Mouse (Mus musculus) erythroblast, adult 5-6 weeks (primary cell): ENCODE data around the gene Capg. TPM values are rescaled to one million over a fixed set of nuclear protein-coding genes. Genes with fewer than 3 reads are reported as not detected.
A peak's percentile ranks its signal among the peaks of the same experiment; 100 is the strongest.

Experiments
- ATAC-seq: replicated peaks from 2 replicates; pipeline ENCODE4 v1.8.0; 2016; ENCODE audit warnings: moderate number of reproducible peaks, mild to moderate bottlenecking, moderate TSS enrichment, inconsistent platforms; ENCODE audit not compliant: poor library complexity, low FRiP score, severe bottlenecking
- total RNA-seq, 2 experiments: library from RNA; stranded (forward) in 1 of 2; stranded (reverse) in 1 of 2; fragments of 150-400 nt in 1 of 2; fragments of 200-764, 138-1000 nt in 1 of 2; gene quantifications; 2 replicates each; pipeline versions ENCODE4 v1.2.3 to v1.2.4; 2015 to 2017; ENCODE audit warnings: low replicate concordance in 2 of 2

The Capg gene
- total RNA-seq, 2 experiments from 2014 or later = 10.2 to 22.2 TPM

GRCm38 (mm10) chr6:72598791-72599557 is 54.8 kb downstream of the Capg start:
- ATAC-seq = no peak

- no peak for ATAC-seq
These were observed 56.0 kb downstream of the Capg start for GRCm38 (mm10) chr6:72600216-72600615.

- no peak for ATAC-seq
These were observed 56.6 kb downstream of the Capg start for GRCm38 (mm10) chr6:72600771-72601170.

GRCm38 (mm10) chr6:72601732-72602131 is 57.5 kb downstream of the Capg start:
- ATAC-seq = peak; percentile 60

- ATAC-seq = no peak
These were observed 59.9 kb downstream of the Capg start for GRCm38 (mm10) chr6:72604066-72604465.

GRCm38 (mm10) chr6:72607060-72607459 is 62.9 kb downstream of the Capg start:
- ATAC-seq = no peak

GRCm38 (mm10) chr6:72607676-72608075 is 63.5 kb downstream of the Capg start:
- ATAC-seq = no peak

- ATAC-seq = no peak
These were observed 64.5 kb downstream of the Capg start for GRCm38 (mm10) chr6:72608662-72609184.

GRCm38 (mm10) chr6:72610261-72610660 is 66.1 kb downstream of the Capg start:
- ATAC-seq = no peak

Other genes with a start within 250 kb of the Capg start
- not detected in 2 replicates for gene Sftpb, start 239.8 kb upstream of the Capg start, total RNA-seq (2015; ENCODE audit: low replicate concordance)
- 1.6 TPM in 1 of 2 replicates, not detected in the other for gene Sftpb, start 239.8 kb upstream of the Capg start, total RNA-seq (2017; ENCODE audit: low replicate concordance)
- 25.4 and 28.0 TPM in 2 replicates for gene Usp39, start 199.2 kb upstream of the Capg start, total RNA-seq (2015; ENCODE audit: low replicate concordance)
- gene Usp39, start 199.2 kb upstream of the Capg start, total RNA-seq (2017; ENCODE audit: low replicate concordance) = 27.8 and 34.2 TPM in 2 replicates
- 9.2 and 11.5 TPM in 2 replicates for gene 0610030E20Rik, start 197.1 kb upstream of the Capg start, total RNA-seq (2015; ENCODE audit: low replicate concordance)
- 8.8 and 15.0 TPM in 2 replicates for gene 0610030E20Rik, start 197.1 kb upstream of the Capg start, total RNA-seq (2017; ENCODE audit: low replicate concordance)
- 1.5 TPM in 1 of 2 replicates, not detected in the other for gene Tmem150a, start 188.9 kb upstream of the Capg start, total RNA-seq (2015; ENCODE audit: low replicate concordance)
- 1.4 TPM in 1 of 2 replicates, not detected in the other for gene Tmem150a, start 188.9 kb upstream of the Capg start, total RNA-seq (2017; ENCODE audit: low replicate concordance)
- gene Rnf181, start 177.4 kb upstream of the Capg start, total RNA-seq (2015; ENCODE audit: low replicate concordance) = 37.1 and 51.6 TPM in 2 replicates
- 44.0 and 47.3 TPM in 2 replicates for gene Rnf181, start 177.4 kb upstream of the Capg start, total RNA-seq (2017; ENCODE audit: low replicate concordance)
- gene Vamp5, start 163.9 kb upstream of the Capg start, total RNA-seq (2015; ENCODE audit: low replicate concordance) = 55.7 and 57.1 TPM in 2 replicates
- gene Vamp5, start 163.9 kb upstream of the Capg start, total RNA-seq (2017; ENCODE audit: low replicate concordance) = 9.5 and 21.2 TPM in 2 replicates
- gene Vamp8, start 153.7 kb upstream of the Capg start, total RNA-seq (2015; ENCODE audit: low replicate concordance) = 68.5 and 70.1 TPM in 2 replicates
- 91.4 and 102 TPM in 2 replicates for gene Vamp8, start 153.7 kb upstream of the Capg start, total RNA-seq (2017; ENCODE audit: low replicate concordance)
- 1.3 and 5.0 TPM in 2 replicates for gene Ggcx, start 130.1 kb upstream of the Capg start, total RNA-seq (2015; ENCODE audit: low replicate concordance)
- gene Ggcx, start 130.1 kb upstream of the Capg start, total RNA-seq (2017; ENCODE audit: low replicate concordance) = 0.85 and 2.1 TPM in 2 replicates
- 77.8 and 93.8 TPM in 2 replicates for gene Mat2a, start 104.8 kb upstream of the Capg start, total RNA-seq (2015; ENCODE audit: low replicate concordance)
- 44.9 and 67.3 TPM in 2 replicates for gene Mat2a, start 104.8 kb upstream of the Capg start, total RNA-seq (2017; ENCODE audit: low replicate concordance)
- not detected in 2 replicates for gene Sh2d6, start 22.7 kb upstream of the Capg start, total RNA-seq (2015; ENCODE audit: low replicate concordance)
- not detected in 2 replicates for gene Sh2d6, start 22.7 kb upstream of the Capg start, total RNA-seq (2017; ENCODE audit: low replicate concordance)
- 2.1 and 5.6 TPM in 2 replicates for gene Elmod3, start 54.0 kb downstream of the Capg start, total RNA-seq (2015; ENCODE audit: low replicate concordance)
- gene Elmod3, start 54.0 kb downstream of the Capg start, total RNA-seq (2017; ENCODE audit: low replicate concordance) = 0.85 and 6.0 TPM in 2 replicates
- 1.7 and 4.0 TPM in 2 replicates for gene Retsat, start 54.1 kb downstream of the Capg start, total RNA-seq (2015; ENCODE audit: low replicate concordance)
- 3.5 and 3.8 TPM in 2 replicates for gene Retsat, start 54.1 kb downstream of the Capg start, total RNA-seq (2017; ENCODE audit: low replicate concordance)
- gene Tgoln1, start 72.6 kb downstream of the Capg start, total RNA-seq (2015; ENCODE audit: low replicate concordance) = 17.9 and 24.9 TPM in 2 replicates
- 19.8 and 20.2 TPM in 2 replicates for gene Tgoln1, start 72.6 kb downstream of the Capg start, total RNA-seq (2017; ENCODE audit: low replicate concordance)
- gene Tcf7l1, start 244.9 kb downstream of the Capg start, total RNA-seq (2015; ENCODE audit: low replicate concordance) = not detected in 2 replicates
- gene Tcf7l1, start 244.9 kb downstream of the Capg start, total RNA-seq (2017; ENCODE audit: low replicate concordance) = not detected in 2 replicates